Mouse (Mus musculus) left cerebral cortex, adult 2 months (tissue): ENCODE results near the gene Traf7. TPM values are rescaled to one million over a fixed set of nuclear protein-coding genes. Genes with fewer than 3 reads are reported as not detected.

ENCODE experiments used
- DNase-seq, 2 experiments: peaks; one replicate each; pipeline ENCODE4 v3.0.0; 2021 to 2022; ENCODE audit warnings: low spot score in 2 of 2, mixed read lengths in 1 of 2; ENCODE audit errors: extremely low spot score in 1 of 2
- H3K27ac ChIP-seq: fragments of 200-600 bp; 2 replicates; pipeline ENCODE4 v1.8.1; 2022
- H3K4me3 ChIP-seq: fragments of 200-600 bp; 2 replicates; pipeline ENCODE4 v1.8.1; 2022
- CTCF ChIP-seq: fragments of 200-600 bp; IDR thresholded peaks from 2 replicates; pipeline ENCODE4 v1.8.1; 2022; ENCODE audit warnings: antibody characterized with exemption, mild to moderate bottlenecking, moderate library complexity
- intact Hi-C: fragments of 180-260 bp; cut with DNase I; formaldehyde crosslinking; loops from one replicate; pipeline ENCODE4 v1.15.1; 2025
- total RNA-seq, 2 experiments: library from RNA; stranded (reverse); gene quantifications; 2 replicates each; pipeline ENCODE4 v1.2.3; 2021

Traf7 gene
- total RNA-seq, 2 experiments from 2014 or later, result 81.3 to 85.3 TPM

GRCm38 (mm10) chr17:24528560-24528918 is 801 bp upstream of the Traf7 start:
- H3K4me3 ChIP-seq, result peak overlapping the region; percentile 71
- peak overlapping the region; percentile 79 for H3K27ac ChIP-seq
- TF ChIP-seq CTCF, result no peak
- peak in 1 of 2 experiments; percentile 18 for DNase-seq
- intact Hi-C loops, result loop anchor here (2.0 kb wide), 1 partner anchor 126 kb away; no protein-coding TSS in a partner anchor

DNA sequence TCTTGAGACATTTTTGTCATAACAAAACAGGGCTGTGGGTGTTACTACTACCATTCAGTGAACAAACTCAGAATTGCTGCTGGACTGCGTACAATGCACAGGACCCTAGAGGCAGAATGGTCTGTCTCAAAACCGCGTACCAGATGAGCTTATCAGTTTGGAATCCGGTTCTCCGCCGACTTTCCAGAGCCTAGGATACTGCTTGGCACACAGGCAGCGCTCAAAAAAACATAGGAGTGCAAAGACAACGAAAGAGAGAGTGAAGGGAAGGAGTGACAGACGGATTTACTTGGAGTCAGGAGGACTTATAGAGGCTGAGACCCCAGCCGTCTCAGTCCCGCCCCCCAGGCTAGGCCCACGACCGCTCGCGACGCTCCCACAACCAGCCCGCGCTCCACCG is 423 bp downstream of the Traf7 start:
- no peak for TF ChIP-seq CTCF
- DNase-seq, result no peak
- intact Hi-C loops, result no loop called here
- H3K27ac ChIP-seq, result peak overlapping the region; percentile 90
- H3K4me3 ChIP-seq, result peak overlapping the region; percentile 56

- Histone ChIP-seq H3K4me3 (no peak overlapping the region), H3K27ac (no peak overlapping the region)
- no peak for DNase-seq
- TF ChIP-seq CTCF, result no peak
- intact Hi-C loops, result no loop called here
Observed at GRCm38 (mm10) chr17:24524734-24525133, 3.0 kb downstream of the Traf7 start.

- intact Hi-C loops, result no loop called here
- TF ChIP-seq CTCF, result no peak
- H3K4me3 ChIP-seq, result no peak overlapping the region
- no peak overlapping the region for H3K27ac ChIP-seq
- no peak for DNase-seq
Observed at GRCm38 (mm10) chr17:24520450-24520849, 7.3 kb downstream of the Traf7 start.

GRCm38 (mm10) chr17:24514270-24515257 is 13.2 kb downstream of the Traf7 start:
- Histone ChIP-seq H3K27ac (peak overlapping the region; percentile 15; the same call in 1 of the 2 replicates), H3K4me3 (no peak overlapping the region)
- DNase-seq, result peak in 1 of 2 experiments; percentile 22
- intact Hi-C loops, result no loop called here
- TF ChIP-seq CTCF, result no peak

GRCm38 (mm10) chr17:24513609-24514008 is 14.1 kb downstream of the Traf7 start:
- intact Hi-C loops, result no loop called here
- TF ChIP-seq CTCF, result peak; percentile 84
- no peak overlapping the region for H3K4me3 ChIP-seq
- H3K27ac ChIP-seq, result no peak overlapping the region; the same call in 1 of the 2 replicates
- peak; percentile 65 to 79 for DNase-seq

DNA sequence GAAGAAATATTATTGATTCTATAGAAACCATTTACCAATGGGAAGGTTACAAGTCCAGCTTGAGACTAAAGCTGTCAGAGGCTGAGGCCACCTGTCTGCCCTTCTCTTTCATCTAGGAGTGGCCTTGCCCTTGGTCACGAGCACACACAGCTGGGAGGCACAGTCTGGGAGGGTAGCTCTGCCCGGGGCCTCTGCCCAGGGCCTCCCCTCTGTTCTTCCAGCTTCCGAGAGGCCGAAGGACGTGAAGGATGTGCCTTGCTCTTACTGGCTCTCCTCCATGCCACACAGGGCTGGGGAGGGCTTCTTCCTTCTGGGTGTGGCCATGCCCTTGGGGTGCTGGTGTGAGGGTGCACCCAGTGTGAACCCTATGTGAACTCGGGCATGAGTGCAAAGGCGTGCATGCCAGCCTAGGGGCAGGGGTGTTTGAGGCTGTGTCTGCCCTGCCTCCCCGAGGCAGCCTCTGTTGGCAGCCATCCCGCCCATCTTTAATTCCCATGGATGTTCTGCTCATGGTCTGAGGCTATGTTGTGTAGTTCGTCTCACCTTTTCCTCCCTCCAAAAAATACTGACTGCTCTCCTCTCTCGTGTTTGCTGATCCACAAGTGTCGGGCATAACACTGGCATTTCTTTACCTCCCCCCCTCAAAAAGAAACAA is 19.8 kb downstream of the Traf7 start:
- no peak for TF ChIP-seq CTCF
- intact Hi-C loops, result no loop called here
- DNase-seq, result no peak
- H3K4me3 ChIP-seq, result no peak overlapping the region
- peak overlapping the region; percentile 37; the same call in 1 of the 2 replicates for H3K27ac ChIP-seq

DNA sequence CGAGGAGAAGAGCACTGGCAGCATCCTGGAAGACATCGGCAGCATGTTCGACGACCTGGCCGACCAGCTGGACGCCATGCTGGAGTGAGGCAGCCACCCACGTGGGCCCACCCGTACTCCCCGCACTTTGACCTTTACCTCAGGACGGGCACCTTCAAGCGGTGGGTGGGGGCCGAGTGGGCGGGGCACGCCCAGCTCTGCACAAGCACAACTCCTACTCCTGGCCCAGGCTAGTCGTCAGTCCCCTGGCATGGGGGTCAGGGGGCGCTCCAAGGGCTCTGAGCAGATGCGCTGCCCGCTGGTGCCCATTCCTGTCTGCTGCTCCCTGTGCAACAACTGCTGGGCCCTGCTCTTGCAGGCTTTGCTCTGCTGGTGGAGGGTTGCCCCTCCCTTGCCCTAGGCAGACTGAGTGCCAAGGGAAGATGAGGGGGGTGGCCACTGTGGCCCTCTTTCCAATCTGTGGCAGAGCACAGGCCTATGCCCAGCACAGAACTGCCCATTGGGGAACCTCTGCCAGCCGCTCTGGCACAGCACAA is 20.5 kb downstream of the Traf7 start:
- H3K27ac ChIP-seq, result peak overlapping the region; percentile 88
- H3K4me3 ChIP-seq, result no peak overlapping the region
- intact Hi-C loops, result no loop called here
- TF ChIP-seq CTCF, result no peak
- DNase-seq, result peak in 1 of 2 experiments; percentile 28

GRCm38 (mm10) chr17:24506332-24507070 is 21.2 kb downstream of the Traf7 start:
- peak; percentile 28 for TF ChIP-seq CTCF
- peak; percentile 65 to 80 for DNase-seq
- peak overlapping the region; percentile 88 for H3K27ac ChIP-seq
- intact Hi-C loops, result no loop called here
- H3K4me3 ChIP-seq, result peak overlapping the region; percentile 14; the same call in 1 of the 2 replicates

DNA sequence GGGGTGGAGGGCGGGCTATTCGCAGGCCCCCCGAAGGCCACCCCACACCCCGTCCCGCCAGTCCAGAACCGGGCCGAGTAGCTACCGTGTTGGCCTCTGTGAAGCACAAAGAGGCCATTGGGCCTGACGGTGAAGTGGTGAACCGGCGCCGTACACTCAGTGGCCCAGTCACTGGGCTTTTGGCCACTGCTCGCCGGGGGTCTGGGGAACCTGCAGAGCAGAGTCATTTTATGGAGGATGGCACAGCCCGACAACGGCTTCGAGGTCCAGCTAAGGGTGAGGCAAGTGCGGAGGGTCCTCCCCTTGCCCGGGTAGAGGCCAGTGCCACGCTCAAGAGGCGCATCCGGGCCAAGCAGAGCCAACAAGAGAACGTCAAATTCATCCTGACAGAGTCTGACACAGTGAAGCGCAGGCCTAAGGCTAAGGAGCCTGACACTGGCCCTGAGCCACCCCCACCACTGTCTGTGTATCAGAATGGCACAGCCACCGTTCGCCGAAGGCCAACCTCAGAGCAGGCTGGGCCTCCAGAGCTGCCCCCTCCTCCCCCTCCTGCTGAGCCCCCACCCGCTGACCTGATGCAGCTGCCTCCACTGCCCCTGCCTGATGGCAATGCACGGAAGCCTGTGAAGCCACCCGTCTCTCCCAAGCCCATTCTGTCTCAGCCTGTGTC is 22.3 kb downstream of the Traf7 start:
- no peak overlapping the region for H3K4me3 ChIP-seq
- no peak for DNase-seq
- intact Hi-C loops, result no loop called here
- TF ChIP-seq CTCF, result no peak
- peak overlapping the region; percentile 88 for H3K27ac ChIP-seq

DNA sequence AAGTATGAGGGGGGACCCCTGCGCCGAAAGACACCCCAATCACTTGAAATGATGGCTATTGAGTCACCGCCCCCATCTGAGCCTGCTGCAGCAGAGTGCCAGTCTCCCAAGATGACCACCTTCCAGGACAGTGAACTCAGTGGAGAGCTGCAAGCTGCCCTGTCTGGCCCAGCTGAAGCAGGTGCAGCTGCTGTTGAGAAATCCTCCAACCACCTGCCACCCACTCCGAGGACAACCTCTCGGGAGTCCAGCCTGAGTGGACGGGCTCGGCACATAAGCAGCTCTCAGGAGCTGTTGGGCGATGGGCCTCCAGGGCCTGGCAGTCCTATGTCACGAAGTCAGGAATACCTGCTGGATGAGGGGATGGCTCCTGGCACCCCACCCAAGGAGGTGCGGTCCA is 23.7 kb downstream of the Traf7 start:
- Histone ChIP-seq H3K4me3 (no peak overlapping the region), H3K27ac (peak overlapping the region; percentile 88; the same call in 1 of the 2 replicates)
- intact Hi-C loops, result no loop called here
- DNase-seq, result no peak
- no peak for TF ChIP-seq CTCF
